Mouse (Mus musculus) kidney, postnatal 4 days (tissue): Measurements from ENCODE around the gene Wipi1.
"Not testable (repeated sequence)": the region's sequence is repeated elsewhere in the genome, so short reads cannot be mapped to it uniquely, and the experiment has no call there.

Source experiments
- DNase-seq, 2 experiments: peaks; one replicate each; pipeline ENCODE4 v3.0.0; 2021; ENCODE audit warnings: mixed read lengths in 2 of 2

Wipi1 gene

DNA sequence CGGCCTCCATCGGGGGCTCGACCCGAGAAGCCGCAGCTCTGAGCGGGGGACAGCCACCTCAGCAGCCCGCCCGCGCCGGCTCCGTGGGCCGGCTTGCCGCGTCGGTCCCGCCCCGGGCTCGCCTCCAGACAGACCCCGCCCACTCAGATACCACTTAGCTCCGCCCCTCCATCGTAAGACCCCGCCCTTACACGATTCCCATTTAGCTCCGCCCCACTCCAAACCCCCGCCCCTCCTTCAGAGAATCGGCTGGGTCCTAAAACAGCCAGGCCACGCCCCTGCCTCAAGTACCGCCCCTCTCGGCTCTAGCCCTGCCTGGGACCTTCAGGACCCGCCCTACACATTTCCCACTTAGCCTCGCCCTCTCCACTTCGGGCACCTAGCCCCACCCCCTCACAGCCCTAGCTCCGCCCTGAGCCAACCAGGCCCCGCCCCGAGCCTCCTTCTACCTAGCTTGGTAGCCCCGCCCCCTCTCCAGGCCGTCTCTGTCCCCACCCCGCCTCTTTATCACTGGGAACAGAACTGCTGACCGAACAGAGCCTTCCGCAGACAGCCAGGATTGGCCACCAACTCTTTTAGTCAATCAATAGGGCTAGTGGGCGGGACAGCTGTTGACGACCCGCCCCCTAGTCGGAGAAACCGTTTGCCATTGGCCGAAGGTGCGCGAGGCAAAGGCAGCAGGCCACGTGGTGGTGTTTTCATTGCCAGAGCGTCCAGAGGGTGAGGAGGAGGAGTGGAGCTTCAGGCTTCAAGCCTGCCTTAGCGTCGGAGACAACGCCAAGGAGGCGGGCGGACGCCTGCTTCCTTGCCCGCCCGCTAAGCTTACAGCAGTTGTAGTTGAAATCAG is at the start of gene Wipi1:
Gene Wipi1 (minus strand): TSS at position 665 of the 847 bp plus-strand sequence.
- peak; percentile 100 for DNase-seq

DNA sequence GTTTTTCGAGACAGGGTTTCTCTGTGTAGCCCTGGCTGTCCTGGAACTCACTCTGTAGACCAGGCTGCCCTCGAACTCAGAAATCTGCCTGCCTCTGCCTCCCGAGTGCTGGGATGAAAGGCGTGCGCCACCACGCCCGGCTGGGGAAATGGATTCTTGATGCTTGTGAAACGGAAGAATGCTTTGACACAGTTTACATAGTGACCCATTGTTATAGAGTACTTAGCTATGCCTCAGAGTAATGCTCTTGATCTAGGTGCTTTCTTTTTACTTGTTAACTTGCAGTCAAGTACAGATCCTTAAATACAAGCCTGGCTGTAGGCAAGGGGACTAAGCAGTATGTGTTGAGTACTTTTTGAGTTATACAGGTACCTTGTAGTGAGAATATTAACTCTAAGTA is 48.8 kb upstream of the Wipi1 start:
- not testable (repeated sequence) for DNase-seq

DNA sequence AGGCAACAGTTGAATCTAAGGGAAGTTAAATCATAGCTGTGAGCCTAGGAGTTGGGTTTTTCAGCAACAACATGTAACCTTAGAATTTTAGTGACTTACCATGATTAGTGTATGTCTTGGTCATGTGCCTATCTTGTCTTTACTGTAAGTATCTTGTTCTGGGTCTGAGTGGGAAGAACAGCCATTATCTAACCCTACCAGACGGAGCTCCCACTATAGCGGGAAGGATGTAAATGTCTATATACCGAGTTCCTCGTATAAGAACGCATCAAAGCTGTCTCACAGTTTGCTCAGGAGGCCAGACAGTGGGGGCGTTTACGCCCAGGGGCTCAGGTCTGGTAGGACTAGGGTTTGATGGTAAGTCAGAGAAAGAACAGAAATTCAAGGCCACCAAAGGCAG is 44.5 kb upstream of the Wipi1 start:
- no peak for DNase-seq

DNA sequence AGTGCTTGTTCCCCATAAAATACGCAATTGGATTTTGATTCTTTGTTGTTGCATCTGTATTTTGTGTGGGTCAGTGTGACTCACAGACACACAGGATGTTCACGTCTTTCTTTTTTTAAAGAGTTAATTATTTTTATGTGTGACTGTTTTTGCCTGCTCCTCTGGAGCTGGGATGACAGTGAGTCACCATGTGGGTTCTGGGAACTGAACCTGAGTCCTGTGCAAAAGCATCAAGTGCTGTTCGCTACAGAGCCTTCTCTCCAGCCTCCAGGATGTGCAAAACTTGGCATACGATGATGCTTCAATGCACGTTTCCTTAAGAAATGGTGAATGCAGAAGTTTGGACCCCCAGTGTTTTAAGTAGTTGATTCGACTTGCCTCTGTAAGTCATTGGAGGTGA is 42.8 kb upstream of the Wipi1 start:
- no peak for DNase-seq

DNA sequence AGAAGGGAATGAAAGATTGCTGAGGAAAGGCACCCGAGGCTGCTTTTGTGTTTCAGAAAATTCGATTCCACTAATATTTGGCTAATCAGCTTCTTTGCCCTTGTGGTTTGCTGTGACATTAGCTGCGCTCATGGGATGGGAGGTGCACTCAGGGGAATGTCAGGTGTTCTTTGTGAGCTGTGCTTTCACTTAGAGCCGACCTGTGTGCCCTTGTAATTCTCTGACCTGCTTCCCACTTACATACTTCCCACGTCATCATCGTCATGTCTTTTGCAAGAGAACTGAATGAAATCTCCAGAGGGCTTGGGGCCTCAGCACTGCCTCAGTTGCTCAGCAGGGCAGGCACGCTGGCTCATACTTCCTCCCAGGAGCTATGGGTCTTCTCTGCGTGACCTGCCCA is 41.4 kb upstream of the Wipi1 start:
- DNase-seq: no peak

DNA sequence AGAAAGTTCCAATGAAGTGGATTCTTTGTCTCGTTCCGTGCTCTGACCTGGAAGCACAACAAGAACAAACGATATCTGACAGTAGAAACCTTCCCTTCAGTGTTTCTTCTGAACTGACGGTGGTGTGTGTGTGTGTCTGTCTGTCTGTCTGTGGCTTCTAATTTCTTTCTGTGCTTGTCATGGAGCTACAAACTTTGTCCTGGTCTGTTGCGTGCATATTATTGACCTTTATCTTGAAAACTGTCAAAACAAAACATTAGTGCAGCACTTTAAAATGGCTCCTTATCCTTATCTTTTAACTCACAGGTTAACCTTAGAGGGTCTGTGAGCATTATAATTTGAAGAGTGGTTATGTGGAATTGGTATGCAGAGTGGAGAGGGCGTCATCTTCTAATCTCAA is 40.7 kb upstream of the Wipi1 start:
- DNase-seq: no peak

DNA sequence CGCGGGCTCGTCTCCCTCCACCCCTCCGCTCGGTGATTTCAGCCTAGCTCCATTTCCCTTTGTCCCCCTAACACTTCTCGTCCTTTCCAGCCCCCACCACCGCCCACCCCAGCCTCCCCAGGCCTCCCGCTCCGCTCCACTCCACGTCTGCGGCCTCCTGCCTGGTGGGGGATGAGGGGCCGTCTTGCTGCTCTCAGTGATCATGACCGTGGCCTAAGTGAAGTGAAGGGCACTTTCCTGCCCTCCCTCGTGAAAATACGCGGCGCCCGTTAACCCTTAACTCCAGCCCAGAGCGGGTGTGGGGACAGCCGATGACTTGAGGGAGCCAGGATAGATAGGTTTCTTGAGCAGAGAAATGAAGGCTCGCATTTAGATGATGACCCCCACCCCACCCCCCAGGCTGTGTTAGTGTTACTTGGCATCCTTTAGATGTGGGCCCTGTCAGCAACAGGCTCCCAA is 39.8 kb upstream of the Wipi1 start:
- peak; percentile 48 to 70 for DNase-seq

DNA sequence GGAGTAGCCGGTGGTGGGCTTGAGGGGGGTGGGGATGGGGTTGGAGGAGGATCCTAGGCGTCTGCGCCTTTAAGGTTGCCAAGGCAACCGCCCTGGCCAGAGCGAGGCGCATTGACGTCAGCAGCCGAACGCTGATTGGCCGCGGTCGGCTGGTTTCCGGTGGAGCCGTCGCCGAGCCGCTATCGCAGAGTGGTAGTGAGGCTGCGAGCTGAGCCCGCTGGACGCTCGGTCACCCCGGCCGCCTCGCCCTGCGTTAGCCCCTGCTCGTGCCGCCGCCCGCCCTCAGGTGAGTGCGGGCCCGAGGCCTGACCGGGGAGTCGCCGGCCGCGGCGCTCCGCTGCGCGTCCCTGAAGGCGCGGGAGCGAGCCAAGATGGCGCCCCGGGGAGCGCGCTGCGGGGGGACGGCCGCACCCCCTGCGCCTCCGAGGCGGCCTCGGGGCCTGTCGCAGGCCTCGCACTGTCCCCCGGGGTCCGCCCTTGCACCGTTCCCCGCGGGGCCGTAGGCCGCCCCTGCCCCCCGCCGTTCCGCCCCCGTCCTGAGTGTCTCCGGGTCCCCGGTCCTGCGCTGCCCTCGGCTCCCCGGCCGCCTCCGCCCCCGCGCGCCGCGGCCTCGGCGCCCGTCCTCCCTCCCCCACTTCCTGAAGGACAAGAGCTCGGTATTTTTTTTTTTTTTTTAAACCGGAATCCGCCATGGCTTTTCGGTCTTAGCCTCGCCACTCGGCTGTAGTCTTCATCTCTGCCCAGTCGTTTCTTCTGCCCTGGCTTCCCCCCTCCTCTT is 39.2 kb upstream of the Wipi1 start:
- DNase-seq: peak; percentile 95 to 96

DNA sequence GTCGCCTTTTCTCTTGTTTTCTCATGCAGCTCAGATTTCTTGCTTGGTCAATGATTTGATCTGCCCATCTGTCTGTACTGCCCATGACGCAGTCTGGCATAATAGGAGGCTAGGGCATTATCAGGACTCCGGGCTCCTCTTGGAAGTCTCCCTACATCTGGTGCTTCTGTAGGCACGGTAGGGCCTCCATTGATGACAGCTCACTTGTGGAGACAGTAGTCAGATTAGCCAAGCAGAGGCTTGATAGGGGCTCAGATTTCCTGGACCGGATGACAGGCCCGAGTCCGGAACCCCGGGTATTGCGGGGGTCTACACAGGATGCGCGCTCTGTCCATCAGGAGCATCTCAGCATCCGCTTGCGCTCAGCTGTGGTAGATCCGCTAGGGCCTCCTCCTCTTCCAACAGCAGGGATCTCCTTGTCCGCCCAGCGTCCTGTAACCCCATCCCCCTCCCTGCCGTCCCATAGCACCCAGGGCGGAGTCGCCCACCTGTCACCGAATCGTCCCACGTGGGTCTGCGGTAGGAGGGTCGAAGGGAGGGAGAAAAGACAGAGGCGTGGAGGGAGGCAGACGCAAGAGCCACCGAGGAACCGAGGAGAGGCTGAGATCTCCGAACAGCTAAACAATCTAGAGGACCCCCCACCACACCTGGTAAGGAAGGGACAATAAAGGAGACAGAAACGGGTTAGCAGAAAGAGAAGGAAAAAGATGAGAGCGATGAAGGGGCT is 38.4 kb upstream of the Wipi1 start:
- peak; percentile 80 to 87 for DNase-seq

DNA sequence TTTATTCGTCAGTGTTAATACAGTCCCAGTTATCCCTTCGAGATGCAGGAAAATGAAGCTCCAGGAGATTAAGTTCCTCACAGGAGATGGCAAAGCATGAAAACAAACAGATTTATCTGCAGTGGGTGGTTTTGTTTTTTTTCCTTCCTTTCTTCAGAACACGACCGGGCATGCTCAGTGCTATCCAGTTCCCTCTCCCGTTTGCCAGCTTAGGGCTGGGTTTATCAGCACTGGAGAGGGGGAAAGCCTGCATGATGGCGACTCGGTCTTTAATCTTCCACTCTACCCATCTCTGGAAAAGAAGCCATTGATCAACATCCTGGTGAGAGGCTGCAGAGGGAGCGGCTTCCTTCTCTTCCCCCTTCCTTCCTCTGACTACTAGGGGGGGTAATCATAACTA is 37.4 kb upstream of the Wipi1 start, which contains the start of gene Prkar1a:
Gene Prkar1a (plus strand): TSS at position 200 of the 400 bp plus-strand sequence.
- DNase-seq: no peak

DNA sequence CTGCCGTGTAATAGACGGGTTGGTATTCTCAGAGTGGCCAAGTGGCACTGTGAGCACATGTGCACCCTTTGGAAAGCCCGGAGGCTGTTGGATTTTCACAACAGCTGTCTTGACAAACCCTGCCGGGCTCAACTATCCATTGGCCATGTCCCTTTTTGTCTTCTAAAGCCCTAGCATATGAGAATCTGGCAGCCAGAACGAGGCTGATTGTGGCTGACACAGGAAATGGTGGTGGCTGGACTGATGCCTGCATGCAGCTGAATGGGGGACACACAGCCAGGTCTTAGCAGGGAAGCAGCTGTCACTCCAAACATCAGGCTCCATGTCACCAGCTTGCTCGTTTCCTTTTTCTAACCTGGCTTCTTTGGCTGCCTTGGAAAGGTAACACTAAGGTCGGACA is 36.7 kb upstream of the Wipi1 start:
- peak; percentile 50 to 61 for DNase-seq

DNA sequence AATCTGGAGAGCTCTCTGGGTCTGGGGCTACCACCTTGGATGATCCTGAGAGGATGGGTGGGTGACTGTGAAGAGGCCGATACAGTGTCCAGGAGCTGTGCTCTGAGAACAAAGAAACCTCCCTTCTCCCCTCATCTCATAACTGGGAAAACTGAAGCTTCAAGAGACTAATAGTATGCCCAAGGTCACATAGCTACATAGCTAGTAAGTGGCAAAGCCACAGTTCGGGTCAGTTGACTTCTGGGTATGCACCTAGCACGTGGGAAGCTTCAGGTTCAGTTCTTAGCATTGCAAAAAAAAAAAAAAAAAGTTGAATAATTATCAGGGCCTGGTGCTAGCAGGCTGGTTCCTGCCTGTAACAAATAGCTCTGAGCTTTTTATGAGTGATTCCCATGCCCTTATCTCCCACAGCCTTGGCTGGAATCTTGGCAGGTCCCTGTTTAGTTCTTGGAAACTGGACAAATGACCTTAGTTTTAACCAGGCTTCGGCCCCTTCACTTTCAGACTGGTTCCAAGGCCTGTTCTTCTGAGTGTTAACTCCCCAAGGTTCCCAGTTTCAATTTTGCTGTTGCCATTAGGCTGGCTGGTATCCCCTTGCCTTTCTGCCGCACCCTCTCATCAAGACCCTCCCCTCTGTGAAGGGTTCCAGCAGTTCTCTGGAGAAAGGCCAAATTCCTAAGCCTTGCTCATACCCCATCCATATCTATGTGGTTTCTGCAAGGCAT is 29.9 kb upstream of the Wipi1 start:
- DNase-seq: peak in 1 of 2 experiments; percentile 17

DNA sequence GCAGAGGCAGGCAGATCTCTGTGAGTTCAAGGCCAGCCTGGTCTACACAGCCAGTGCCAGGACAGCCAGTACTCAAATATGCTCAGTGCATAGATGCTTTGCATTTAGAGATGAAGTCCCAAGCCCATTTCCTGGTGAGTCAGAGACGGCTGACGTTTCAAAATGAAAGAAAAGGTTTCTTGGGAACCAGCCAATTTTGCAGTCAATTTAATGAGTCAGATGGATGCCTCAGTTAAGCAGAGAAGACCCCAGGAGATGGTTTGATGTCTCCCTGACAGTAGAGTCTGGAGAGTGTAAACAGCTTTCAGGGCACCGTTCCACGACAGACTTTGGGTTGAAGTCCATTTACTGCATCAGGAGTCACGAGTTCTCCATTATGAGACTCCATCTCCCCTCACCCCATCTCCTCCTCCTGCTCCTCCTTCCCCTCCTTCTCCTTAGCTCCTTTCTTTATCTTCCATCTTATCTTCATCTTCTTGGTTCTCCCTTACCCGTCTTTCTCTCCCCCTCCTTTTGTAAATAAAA is 24.2 kb upstream of the Wipi1 start:
- DNase-seq: peak in 1 of 2 experiments; percentile 13

DNA sequence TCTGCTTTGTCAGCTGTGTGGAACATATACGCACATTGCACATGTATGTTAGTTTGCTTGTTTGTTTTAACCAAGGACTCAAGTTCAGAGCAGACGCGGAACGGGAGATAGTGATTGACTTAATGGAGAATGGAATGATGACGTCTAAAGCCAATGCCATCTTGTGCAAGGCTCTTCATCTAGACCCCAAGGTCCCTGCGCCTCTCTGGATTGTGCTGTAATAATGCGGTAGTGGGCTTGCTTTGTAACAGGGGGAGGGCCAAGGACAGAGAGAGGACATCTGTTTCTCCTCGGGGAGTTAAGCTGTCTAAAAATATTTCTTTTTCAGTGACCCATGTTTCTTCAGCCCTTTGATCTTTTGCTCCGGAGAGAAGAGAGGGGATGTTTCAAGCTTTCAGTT is 23.2 kb upstream of the Wipi1 start:
- no peak for DNase-seq

DNA sequence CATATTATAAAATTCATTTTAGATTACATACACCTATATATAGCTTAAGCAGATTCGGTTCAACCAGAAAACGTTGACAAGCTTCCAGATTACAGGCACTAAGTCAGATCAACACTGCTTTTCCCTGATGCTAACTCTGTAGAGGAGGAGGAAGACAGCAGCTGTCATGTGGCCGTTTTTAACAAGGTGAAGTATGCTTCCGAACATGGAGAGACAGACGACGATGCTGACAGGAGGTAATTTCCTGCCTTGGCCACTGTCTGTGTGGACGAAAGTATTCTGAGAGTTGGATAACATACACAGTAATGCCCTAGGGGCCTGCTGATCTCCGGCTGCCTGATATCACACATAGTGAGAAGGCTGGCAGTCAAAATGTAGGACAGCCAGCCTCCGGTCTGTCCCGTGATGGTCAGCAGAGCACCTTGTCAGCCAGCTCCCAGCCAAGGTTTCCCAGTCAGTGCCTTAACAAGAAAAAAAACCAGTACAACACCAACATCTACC is 17.3 kb upstream of the Wipi1 start:
- DNase-seq: no peak

DNA sequence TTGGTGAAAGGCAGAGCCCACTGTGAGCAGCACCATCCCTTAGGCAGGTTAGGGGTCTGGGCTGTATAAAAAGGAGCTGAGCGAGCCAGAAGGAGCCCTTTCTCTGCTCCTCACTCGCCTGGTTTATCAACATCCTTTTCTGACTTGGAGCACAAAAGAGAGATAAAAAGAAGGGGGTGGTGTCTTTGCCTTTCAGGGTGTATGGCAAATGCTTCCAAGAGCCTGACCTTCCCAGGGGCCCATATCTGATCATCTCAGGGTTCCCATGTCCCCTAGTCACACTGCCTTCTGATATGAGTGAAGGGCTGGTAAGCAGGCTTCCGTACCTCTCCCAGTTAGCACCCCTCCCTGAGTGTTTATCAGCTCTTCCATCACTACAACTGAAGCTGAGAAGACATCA is 16.3 kb upstream of the Wipi1 start:
- DNase-seq: no peak

DNA sequence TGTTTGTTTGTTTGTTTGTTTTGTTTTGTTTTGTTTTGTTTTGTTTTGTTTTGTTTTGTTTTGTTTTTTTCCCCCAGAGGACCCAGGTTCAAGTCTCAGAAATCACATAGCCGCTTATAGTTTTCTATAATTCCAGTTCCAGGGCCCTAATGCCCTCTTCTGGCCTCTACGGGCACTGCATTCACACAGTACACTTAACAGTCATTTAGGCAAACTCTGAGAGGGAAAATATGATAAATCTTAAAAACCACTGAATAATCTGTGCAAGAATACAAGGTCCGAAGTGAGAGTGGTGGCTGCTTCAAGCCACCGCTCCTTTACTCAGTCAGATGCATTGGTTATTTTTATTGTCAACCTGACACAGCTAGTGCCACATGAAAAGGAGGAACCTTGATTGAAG is 15.9 kb upstream of the Wipi1 start:
- peak; percentile 49 to 56 for DNase-seq

DNA sequence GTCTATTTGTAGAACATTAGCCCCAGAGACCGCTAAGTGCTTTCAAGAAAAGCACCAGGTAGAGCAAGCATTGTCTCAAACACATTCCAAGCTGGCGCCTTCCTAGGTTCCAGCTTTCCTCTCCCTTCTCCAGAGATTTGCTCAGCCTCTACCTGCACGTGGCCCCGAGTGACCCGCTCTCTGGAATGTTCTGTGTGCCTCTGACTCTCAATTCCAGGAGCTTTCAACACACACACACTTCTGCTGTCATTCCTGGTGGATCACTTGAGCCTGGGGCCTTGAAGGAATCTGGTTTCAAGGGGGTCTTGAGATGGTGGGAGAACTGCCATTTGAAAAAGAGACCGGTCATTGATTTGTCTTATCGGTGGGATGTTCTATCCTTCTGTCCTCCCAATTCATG is 11.5 kb upstream of the Wipi1 start:
- DNase-seq: no peak

DNA sequence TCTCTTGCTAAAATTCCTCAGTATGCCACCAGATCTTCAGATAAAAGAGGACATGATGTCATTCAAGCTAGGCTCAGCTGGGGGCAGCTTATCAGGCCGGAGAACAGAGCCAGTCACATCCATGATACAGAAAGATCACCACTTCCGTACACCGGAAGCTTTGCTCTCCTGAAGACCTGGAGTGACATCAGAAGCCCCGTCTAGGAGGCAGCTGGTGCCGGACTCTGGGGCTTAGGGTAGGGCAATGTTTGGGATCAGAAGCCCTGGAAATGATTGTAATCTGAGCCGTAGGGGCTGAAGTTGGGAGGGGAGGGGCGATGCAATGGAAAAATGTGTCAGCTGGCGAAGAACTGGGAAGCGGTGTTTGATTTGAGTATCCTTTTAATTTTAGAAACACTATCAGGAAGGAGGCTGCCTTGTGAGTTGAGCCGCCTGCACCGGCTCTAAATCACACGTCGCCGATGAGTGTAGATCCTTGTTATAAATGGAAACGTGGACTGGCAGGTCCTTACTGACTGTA is 10.8 kb upstream of the Wipi1 start:
- DNase-seq: peak; percentile 25 to 46

DNA sequence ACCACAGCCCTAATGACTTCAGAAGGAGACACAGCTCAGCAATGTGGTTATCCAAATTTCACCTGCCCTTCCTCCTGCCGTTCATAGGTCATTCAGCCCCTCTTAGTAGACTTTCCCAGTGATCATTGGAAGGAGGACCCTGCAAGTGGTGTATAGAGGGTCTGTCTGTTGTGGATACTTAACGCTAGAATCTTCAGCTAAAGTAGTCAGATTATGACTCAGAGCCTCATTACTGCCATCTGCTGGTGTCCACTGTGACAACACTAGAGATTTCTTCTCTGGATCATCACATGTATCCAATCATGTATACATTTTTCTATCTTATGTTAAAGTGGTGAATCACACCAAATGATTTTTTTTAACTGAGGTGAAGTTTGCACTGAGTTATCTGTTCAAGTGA is 9.4 kb upstream of the Wipi1 start:
- DNase-seq: peak; percentile 72 to 75

DNA sequence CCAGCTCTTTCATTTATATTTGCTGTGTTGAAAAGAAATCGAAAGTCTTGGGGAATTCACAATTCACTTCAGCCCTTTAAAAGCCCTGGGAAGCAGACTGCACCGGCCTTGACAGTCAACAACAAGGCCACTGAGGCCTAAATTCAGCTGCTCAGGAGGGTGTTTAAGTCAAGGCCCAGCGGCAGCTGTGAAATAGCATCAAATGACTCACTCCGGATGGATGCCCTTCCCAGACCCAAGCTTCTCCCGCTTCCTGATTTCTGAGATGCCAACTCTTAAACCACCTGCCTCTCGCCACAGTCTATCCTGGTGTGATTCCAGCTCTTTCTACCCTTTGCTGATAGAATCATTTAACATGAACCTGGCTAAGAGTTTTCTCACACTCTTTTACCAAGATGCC is 8.6 kb upstream of the Wipi1 start:
- no peak for DNase-seq

DNA sequence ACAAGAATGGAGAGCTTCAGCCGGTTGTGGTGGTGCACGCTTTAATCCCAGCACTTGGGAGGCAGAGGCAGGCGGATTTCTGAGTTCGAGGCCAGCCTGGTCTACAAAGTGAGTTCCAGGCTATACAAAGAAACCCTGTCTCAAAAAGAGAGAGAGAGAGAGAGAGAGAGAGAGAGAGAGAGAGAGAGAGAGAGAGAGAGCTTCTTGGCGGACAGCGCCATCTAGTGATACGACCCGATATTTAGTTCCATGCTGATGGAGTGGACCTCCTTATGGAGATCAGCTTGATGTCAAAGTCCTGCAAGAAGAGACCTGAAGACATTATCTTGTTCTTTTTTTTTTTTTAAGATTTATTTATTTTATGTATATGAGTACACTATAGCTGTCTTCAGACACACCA is 7.3 kb upstream of the Wipi1 start:
- peak; percentile 76 to 80 for DNase-seq
